Mouse (Mus musculus): ENCODE results near the gene Foxi3.

GRCm38 (mm10) chr6:70982416-70982815, 26.1 kb downstream of the Foxi3 start:
- TF ChIP-seq GATA1 (IDR thresholded peaks at IDR 0.05; ENCODE audit: borderline replicate concordance, low read length) (no peak), FLI1 (IDR thresholded peaks at IDR 0.05; ENCODE audit: low read length) (no peak)
